Mouse (Mus musculus) fibroblast of lung, adult 2 months (primary cell): ENCODE results near the gene Lamc3.
A peak's percentile ranks its signal among the peaks of the same experiment; 100 is the strongest.

Experiments
- DNase-seq: peaks from one replicate; pipeline ENCODE4 v3.0.0-alpha.2; 2011; ENCODE audit warnings: low read depth

The Lamc3 gene

DNA sequence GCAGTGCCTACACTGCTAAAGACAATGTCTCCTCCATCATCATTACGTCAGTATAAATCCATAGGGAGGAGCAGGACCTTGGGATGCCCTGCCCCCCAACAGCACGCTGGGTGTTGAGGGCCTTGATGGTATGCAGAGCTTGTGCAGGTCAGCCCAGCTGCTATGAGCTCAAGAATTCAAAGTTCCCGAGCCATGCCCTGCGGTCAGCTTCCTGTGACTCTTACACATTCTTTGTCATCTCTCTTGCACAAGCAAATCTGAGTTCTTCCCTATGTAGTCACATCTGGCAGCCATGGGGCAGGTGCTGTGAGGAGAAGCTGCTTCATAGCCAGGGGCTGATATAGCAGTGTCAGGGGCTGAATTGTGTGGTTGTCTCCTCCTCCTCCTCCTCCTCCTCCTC, 48.0 kb downstream of the Lamc3 start:
- DNase-seq: no peak

DNA sequence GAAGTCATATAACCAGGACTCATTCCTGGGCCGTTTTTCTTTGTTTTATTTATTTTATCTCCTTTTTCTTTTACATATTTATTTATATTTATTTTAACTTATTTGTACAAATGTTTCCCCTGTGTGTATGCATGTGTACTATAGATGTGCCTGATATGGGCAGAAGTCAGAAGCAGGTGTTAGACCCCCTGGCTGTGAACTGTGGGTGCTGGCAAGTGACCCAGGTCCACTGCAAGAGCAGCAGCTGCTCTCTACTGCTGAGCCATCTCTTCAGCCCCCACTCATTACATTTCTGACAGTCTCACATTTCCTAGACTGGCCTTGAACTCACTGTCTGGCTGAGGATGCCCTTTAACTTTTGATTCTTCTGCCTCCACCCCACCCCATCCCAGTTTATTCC, 51.2 kb downstream of the Lamc3 start:
- DNase-seq: no peak

DNA sequence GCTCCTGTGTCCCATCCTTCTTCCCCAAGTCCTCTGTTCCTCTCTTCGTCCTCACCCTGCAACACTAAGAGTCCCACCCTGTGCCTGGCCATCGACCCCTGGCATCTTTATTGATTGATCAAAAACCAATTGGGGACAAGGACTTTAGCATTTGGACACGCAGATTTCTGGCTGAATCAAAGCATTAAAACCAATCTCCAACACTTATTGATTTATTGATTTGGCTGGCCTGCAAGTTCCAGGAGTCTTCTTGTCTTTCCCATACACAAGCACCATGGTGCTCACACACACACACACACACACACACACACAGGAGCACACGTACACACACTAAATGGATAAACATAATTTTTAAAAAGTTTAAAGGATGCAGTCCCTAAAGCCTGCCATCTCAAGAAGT, 55.9 kb downstream of the Lamc3 start:
- no peak for DNase-seq

DNA sequence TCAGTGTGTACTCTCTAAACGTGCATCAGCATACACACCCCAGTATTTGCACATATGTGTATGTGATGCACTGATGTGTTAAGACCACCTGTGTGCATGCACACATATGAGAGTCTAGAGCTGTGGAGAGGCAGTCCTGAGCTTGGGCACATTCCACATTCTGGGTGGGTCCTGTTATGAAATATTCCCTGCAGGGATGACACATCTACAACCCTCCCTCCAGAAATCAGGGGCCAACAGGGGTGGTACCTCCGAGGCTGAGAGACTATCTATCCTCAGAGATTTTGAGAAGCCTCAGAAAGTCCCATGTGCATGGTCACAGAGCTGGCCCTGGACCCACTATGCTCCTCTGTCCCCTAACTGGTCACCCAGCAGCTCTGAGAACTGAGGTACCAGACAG, 58.5 kb downstream of the Lamc3 start:
- DNase-seq: no peak

DNA sequence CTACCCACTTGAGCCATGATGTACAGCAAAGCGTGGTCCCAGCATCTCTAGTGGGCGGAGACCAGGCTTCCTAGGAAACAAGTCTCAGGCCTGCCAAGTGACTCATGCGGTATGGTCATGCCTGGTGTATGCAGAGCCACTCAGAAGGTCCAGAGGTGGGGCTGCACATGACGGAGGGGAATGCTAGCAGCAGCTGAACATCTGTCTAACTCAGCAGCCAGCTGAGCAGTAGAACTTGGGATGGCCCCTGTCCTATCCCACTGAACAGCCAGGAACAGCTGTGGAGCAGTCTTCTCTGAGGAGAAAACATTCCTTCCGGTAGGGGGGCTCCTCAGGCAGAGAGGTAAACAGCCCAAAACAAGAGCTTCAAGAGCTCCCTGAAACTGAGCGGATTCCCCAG, 61.3 kb downstream of the Lamc3 start:
- DNase-seq: peak; percentile 57

DNA sequence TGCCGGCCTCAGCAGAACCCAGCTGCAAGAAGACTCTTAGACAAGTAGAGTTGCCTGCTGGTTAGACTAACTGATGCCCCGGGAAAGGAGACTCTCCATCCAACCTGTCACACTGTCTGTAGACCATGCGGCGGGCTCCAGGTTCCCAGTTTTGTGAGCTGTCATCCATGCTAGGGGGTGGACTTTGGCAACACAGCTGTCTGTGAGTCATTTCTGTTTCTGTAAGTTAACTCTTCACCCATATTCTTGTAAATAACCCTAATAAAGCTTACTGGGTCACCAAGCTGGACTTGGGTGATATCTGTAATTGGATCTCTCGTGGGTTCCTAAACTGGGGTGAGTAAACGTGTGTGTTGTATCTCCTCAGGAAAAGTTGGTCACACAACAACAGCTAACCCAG, 61.7 kb downstream of the Lamc3 start:
- DNase-seq: no peak

DNA sequence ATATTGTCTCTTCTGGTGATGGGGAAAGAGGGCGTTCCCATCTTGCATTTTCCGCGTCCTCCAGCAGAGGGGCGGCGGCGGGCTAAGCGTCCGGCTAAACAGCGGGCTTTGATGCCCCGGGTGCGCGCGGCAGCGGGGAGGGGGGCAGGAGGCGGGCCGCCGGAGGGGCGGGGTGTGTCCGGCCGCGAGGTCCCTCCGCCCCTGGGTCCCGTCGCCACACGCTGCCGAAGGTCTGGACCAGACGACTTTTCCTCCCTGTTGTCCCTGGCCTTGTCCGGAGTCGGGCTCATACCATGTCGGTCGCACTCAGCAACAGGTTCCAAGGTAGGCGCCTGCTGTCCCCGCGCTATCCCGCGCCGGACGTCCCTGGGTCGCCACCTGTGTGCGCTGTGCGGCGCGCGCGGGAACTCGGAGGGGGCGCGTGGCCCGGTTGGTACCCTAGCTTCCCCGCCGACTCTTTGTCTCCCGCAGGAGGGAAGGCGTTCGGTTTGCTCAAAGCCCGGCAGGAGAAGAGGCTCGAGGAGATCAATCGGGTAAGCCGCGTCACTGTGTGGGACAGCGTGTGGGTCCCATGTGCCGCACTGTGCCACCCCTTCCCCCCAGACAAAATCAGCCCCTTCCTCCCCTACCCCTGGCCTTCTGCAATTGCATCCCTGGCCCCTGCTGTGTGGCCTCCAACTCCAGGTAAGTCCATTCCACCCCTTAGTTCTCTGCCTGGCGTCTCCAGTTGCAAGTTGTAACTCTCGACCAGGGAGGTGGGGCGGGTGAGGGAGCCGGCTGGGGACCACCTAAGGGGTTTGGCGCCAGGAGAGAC, 63.2 kb downstream of the Lamc3 start, which contains the start of gene Aif1l:
TSS of gene Aif1l (plus strand) at position 82 of the 814 bp plus-strand sequence.
- no peak for DNase-seq

DNA sequence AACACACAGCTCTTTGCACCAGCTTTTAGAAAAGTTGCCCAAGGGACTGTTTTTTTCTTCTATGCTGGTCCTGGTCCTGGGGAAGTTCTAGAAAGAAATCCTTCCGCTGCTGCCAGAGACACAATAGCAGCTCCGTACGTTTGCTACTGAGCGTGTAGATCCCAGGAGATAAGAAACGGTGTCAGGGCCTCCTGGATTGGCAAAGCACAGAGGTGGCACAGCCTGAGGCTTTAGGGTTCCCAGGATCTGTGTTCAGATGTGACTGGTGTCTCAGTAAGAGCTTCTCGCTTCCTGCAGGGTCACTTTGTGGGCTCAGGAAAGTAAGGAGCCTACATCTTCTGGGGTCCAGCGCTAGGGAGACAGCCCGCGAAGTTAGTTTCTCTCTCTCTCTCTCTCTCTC, 63.9 kb downstream of the Lamc3 start:
- DNase-seq: no peak

DNA sequence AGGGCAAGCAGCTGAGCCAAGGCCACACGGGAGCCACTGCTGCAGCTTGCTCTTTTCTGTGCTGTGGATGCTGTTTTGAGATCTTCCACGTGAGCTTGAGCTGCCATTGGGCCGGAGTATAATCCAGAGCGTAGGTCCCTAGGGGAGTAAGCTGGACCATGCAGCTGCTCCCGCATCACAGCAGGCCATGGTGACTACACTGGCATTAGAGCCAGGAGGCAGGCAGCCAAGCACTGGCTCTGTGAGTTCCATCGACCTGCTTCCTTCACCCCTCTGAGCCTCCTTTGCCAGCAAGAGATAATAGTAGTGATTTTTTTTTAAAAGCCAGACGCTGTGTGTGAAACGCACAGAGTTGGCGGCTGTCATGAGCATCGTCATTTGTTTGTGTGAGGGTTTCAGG, 65.1 kb downstream of the Lamc3 start:
- DNase-seq: no peak

DNA sequence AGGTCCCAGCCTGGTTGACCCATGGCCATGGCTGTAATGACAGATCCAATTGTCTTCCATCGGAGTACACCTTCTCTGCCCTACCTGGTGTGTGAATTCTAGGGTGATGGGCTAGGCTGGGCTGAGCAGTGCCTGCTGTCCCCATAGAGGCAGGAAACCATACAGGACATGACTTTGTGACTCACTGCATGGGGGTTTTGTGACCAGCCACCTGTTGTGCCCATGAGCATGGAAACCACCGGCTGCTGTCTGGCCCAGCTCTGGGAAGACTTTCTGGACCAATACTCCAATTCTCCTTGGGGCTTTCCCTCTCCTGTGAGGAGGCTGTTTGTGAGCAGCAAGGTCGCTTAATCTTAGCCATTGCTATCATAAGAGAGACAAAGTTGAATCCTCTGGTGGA, 65.6 kb downstream of the Lamc3 start:
- no peak for DNase-seq

DNA sequence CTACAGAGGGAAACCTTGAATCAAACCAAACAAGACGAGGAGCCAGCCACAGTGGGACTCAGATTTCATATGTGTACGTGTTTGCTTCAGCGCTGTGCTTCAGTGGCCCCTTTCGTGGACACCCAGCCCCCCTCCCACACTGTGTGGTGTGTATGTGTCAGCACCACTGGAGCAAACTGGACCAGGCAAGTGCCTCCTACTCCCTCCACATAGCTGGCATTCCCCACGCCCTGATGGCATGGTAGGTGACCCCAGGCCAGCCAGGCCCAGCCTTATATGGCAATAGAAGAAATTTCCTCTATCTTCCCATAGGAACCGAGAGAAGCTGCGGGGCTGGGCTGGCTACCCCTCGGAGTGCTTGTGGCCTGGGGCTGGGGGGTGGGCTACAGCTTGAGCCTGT, 66.6 kb downstream of the Lamc3 start:
- DNase-seq: no peak

DNA sequence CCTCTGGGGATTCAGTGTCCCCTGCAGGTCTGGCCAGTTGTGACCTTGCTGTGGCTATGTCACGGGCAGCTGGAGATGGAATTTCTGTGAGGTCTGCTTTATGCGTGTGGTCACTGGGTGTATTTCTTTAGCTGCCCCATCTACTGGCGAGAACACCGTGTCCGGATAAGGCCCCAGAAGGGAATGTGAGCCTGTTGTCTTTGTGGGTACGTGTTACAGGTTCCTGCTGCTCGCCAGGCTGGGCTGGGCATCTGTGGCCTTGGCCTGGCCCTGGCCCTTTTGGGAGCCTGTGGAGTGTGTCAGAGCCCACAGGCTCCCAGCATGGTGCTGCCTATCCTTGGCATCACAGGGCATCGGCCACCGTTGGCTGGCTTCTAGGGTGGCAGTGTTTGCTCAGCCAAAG, 67.7 kb downstream of the Lamc3 start:
- DNase-seq: no peak

DNA sequence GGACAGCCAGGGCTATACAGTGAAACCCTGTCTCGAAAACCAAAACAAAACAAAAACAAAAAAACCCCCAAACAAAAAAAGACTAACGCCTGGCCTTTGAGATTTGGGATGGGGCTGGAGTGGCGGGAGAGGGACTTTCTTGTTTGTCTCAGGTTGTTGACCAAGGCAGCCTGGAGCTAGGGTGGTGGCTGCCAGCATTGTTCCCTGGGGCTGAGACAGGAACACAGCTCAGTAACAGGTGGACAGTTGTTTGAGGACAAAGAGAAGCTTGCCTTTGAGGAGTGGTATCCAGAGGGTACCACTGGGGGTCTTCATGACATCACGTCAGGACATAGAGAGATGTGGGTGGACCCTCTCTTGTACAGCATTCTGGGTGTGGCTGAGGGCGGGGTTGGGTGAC, 68.6 kb downstream of the Lamc3 start:
- no peak for DNase-seq

DNA sequence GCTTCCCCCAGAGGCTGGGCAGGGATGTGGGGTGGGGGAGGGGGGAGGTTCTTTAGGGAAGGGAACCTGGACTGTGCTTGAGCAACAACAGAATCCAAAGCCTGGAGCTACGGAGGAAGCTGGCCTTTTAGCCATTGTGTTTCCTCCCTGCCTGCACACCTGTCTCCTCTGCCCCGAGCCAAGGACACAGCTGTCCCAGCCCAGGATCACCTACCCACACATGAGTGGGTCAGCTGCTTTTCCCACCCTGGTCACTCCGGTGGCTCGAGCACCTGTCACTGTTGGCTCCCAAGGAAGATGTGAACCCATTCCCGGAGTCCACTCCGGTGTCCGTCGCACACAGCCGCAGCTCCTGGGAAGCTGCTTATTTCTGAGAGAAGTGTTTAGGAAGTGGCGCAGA, 70.1 kb downstream of the Lamc3 start:
- no peak for DNase-seq

DNA sequence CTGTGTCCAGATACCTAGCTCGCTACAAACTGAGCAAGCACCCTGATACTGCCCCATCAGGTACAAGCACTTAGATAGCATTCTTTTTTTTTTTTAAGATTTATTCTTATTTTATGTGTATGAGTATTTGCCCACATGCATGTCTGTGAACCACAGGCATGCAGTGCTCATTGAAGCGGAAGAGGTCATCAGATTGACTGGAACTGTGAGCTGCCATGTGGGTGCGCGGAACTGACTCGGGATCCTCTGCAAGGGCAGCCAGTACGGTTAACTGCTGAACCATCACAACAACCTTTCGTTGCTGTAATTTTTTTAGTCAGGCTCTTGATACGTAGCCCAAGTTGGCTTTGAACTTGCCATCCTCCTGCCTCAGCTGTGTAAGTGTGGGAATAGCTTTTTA, 73.9 kb downstream of the Lamc3 start:
- no peak for DNase-seq

DNA sequence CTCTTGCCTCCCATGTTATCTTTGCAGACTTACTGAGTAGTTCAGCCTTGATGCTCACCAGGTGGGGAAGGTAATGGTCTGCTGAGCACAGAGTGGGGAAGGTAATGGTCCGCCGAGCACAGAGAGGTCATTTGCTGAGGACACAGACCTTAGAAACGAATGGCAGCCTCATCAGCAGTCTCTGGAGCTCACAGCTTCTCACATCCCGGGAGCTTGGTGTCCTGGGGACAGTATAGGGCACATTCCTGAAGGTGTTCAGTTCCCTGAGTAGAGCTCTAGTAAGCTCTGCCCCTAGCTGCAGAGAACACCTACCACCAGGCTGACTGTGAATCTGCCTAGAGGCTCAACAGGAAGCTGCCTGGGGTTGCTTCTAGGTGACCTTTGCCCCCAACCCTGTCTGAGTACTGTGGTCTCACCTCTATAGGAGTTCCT, 74.7 kb downstream of the Lamc3 start:
- no peak for DNase-seq

DNA sequence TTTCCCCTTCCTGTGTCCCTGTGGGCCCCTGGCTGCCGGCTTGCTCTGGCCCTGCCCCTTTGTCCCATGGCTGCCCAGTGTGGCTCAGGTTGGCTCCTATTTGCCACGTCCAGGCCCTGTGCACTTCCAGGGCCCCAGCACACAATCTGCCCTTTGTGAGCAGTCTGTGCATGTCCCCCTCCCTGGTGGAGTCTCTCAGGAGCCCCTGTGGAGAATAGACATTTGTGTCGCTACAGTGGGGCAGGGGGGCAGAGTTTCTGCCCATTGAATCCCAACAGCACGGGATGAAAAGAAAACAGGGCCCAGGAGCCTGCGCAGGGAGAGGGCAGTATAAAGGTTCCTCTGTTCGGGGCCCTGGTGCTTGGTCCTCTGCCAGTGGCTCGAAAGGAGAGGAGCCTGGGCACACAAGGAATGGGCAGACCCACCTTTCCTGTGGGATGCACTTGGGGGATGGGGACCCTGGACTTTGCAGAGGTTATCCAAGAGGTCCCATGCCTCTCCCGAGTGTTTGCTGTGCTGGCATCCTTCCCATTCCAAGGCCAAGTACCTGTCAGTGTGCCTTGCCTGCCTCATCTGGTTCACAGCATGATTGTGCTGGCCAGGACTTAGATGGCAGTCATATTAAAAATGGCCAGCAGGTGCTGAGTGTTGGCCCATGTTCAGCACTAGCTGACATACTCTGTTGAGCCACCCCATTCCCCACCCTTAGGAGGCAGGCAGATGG, 75.6 kb downstream of the Lamc3 start:
- peak; percentile 45 for DNase-seq

DNA sequence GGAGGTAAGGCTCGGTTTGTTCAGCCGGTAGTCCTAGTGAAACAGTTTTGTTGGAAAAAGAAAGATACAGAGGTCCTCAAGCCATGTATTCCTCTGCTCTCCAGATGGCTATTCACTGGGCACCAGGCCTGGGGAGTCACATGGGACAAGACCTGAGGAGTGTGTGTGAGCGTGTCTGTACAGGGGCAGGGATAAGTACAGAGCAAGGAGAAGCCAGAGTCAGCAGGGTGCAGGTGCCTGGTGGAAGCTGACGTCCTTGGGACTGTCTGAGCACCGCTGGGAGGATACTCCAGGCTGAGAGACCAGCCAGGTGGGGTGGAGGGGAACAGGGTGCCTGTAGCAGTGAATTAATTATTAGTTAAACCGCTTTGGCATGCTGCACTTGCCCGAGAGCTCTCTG, 76.4 kb downstream of the Lamc3 start:
- no peak for DNase-seq

DNA sequence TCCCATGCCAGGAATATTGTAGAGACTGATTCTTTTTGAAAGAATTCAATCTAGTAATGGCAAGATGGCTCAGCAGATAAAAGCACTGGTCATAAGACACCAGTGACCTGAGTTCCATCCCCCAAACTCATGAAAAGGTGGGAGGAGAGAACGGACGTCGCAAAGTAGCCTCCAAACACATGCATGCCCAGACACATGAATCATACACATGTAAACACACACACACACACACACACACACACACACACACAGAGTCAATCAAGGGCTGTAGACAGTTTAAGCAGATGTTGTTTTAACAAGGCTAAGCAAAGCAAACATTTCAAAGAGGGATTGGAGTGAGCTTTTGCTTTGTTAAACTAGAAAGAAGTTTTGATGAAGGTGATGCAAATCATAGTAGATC, 77.1 kb downstream of the Lamc3 start:
- DNase-seq: no peak

DNA sequence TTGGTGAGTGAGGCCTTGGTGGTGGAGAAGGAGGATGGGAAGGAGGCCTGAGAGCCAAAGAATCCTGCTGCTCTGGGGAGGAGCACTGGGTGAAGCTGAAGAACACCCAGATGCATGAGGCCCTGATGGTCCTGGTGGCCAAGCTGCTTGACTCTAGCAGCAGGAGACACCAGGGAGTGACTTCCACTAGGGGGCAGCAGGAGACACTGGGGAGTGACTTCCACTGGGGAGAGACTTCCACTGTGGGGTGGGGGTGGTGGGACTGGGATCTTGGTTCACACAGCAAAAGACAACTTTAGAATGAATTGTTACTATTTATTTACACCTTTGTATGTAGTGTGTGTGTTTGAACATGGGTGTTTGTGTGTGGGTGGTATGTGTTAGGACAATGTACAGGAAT, 78.0 kb downstream of the Lamc3 start:
- no peak for DNase-seq

DNA sequence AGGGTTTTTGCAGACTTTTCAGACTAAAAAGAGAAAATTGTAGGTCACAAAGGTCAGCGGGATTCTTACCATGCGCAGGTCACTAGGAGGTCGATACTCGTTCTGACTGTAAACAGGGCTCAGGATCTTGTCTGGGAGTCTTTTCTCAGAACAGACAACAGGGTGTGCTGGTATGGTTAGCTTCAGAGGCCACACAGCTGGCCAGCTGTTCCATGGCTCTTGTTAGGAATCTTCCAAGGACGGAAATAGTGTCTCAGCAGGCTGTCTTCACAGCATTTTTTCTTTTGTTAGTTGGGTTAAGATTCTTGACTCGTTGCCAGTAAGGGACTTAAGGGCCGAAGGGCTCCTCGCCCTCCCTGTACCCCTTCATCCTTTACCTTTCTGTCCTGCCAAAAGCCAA, 79.7 kb downstream of the Lamc3 start:
- no peak for DNase-seq

DNA sequence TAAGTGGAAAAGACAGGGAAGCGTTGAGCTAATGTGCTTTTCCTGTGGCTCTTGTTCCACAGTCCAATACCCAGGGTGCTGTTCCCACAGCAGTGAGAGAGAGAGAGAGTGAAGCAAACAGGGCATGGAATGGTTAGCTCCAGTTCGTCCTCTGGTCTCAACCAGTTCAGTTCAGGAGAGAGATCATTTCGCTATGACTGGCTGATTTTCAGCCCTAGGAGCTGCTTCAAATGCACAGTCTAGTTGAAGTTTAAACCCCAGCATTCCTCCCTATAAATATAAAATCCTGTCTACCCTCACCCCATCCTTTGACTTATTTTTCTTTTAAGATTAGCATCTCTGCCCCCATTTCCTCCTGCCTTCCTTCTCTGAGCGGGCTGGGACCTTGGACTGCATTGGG, 85.5 kb downstream of the Lamc3 start:
- DNase-seq: no peak

DNA sequence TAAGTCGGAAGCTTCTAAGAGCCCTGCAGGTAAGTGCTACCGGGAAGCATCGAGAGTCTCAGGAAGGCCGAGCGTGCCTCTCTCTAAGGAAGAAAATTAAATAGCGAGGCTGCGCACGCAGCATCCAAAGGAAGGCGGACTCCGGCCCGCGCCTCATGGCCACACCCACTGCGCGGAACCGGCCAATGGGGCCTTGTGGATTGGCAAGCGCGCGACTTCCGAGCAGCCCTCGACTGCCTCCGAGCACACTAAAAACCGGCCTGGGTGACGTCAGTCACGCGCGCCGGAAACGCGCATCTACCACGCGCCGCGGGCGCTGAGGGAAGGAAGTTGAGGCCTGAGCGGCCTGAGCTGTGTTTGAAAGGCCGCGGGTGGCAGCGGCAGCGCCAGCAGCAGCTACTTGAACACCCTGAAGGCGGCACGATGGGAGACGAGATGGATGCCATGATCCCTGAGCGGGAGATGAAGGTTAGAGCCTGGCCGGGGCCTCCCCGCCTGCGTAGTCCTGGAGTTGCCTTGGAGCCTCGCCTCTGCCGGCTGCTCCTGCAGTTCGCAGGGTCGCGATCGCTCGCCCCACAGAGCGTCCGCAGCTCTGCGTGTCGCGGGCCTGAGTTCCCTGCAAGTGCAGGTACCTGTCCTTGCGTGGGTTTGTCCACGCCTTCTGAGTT, 87.2 kb downstream of the Lamc3 start, which contains the start of gene Nup214:
TSS of gene Nup214 (plus strand) at position 296 of the 668 bp plus-strand sequence.
- peak; percentile 92 for DNase-seq
